Mouse (Mus musculus) common myeloid progenitor, adult 5-6 weeks (primary cell): ENCODE measurements around the gene Dscam. TPM values are rescaled to one million over a fixed set of nuclear protein-coding genes. Genes with fewer than 3 reads are reported as not detected.
A peak's percentile ranks its signal among the peaks of the same experiment; 100 is the strongest.

Source experiments
- ATAC-seq: replicated peaks from 2 replicates; pipeline ENCODE4 v1.8.0; 2016; ENCODE audit warnings: low read depth, mild to moderate bottlenecking, moderate TSS enrichment, inconsistent platforms; ENCODE audit not compliant: poor library complexity, severe bottlenecking
- total RNA-seq: library from RNA; stranded (forward); fragments of 200-1000, 187-1606 nt; gene quantifications from 2 replicates; pipeline ENCODE4 v1.2.3, GENCODE M21; 2017

Gene Dscam
- total RNA-seq, 1 experiment from 2014 or later, result 0.41 TPM

GRCm38 (mm10) chr16:96685065-96685464 lies 485.5 kb downstream of the Dscam start:
- no peak for ATAC-seq

GRCm38 (mm10) chr16:96684581-96684980 lies 486.0 kb downstream of the Dscam start:
- ATAC-seq, result peak; percentile 55; the same call in 1 of the 2 replicates

DNA sequence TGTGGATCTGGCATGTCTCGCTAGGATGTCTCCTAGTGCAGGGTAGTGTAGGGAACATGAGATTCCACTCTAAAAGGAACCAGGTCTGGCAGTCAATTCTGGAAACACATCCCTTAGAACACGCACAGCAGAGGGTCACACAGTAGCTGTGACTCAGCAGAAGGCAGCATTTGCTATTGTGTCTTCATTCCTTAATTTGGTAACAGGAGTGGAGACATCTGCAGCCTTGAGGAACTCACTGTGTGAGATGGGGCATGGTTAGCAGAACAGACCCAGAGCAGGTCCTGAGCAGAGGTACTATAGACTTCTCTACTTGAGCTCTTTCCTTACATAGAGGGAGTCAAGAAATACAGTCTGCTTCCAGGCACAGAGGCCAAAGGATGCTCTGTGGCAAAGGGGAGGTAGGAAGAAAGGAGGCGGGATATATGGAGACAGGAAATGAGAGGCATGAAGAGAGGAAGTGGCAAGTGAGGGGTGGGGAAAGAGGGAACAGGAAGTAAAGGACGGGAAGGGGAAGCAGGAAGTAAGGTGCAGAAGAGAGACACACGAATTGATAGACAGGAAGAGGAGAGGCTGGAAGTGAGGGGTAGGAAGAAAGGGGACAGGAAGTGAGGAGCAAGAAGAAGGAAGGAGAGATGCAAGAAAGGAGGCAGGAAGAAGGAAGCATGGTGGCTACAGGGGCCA lies 488.1 kb downstream of the Dscam start:
- ATAC-seq, result peak; percentile 42; the same call in 1 of the 2 replicates

DNA sequence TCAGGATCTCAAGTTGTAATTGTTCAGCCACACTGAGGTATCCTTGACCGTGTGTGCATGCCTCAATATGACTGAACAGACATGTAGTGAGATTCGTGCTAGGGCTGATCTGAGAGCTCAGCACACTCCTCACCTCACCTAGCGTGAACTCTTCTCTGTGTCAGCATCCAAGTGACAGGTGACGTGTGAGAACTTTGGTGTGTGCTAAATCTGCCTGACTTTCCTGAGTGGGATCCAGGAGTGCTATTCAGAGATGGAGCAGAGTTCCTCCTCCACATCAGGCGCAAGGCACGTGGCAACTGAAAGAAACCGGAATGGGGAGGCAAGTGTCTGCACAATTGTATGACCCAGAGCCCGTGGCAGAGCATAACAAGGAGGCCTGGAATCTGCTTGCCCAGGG lies 490.6 kb downstream of the Dscam start:
- no peak for ATAC-seq

DNA sequence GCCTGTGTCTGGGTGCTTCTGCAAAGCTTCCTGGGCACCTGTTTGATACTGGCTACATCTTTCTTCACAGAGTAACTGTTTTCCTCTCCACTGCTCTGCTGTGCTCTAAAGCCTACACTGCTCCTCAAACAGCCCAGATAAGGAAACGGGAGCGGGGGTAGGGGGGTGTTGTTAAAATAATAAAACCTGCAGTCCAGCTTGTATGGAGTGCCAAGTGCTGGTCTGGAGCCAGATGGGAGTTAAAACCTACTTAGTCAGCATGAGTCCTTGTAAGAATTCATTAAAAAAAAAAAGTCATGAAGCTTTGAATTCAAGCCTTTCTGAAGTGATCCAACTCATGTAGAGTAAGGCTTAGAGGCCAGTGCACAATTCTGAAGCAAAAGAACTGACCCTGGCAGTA lies 493.1 kb downstream of the Dscam start:
- no peak for ATAC-seq

DNA sequence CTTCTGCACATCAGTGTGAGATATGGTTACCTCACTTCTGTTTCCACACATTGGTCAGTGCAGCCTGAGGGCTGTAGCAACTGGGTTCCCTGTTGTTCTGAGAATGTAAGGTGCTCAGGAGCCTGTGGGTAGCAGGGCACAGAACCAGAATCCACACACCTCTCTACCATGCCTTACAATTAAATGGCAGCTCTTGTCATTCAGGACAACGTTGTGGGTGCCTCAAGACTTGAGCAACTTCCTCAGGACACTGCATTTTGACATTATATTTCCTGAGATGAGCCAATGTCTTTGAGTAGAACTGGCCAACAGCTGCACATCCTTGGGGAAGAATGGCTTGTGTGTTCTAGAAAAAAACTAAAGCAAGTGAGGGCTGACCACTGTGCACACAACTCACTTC lies 493.9 kb downstream of the Dscam start:
- ATAC-seq, result 0 out of 2 replicates have a peak, but pooled peaks have one; percentile 27

DNA sequence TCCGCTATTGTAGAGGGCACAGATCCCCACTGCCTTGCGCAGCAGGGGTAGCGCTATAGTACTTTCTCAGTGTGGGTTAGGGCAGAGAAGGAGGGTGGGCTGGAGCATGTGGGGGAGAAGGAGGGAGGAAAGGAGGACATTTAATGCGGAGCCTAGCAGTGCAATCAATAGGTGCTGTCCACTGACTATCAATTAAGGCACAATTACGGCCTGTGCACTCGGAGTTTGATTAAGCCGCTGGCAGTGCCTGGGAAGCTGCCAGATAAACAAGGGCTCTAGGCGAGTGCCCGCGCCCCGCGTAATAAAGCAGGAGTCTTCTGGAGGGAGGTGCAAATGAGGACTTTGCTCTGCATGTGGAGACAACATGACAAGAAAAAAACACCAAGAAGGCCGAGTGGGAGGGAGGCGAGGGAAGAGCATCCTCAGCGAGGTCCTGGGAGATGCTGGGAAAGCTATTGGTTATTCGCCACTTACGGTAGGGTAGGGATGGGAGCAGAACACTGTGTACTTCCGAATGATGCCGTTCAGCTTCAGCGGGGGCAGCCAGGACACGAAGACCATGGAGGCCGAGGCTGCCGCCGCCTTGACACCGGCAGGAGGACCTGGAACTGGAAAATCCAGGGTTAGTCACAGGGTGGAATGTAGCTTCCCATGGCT lies 497.2 kb downstream of the Dscam start:
- ATAC-seq, result no peak

DNA sequence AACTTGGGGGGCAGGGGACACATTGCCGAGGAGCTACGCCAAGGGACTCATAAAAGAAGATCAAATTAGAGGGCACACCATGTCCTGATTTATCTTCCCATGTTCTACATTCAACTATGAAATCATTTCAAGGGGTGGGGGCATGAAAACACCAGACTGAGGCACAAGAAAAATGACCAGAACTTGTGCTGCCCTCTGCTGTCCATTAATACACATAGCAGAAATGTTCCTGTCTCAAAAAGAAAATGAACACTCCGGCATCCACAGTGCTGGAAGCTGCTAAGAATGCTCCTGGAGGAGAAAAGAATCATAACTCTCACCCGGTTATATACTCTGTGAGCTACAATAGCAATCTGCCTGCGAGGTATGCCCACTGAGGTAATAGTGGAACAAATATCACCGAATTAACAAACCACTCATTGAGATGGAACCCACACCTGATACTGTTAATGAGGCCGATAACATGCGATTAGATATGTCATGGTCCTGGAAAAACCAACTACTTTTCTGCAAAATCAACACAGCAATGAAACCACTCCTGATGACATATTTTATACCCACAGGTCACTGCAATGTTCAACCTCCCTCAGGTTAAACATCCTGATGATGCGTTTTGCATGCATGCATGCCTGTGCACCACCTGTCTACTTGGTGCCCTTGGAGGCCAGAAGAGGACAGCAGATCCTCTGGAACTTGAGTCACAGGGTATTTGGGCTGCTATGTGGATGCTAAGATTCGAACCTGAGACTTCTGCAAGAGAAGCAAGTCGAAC lies 498.8 kb downstream of the Dscam start:
- ATAC-seq, result peak; percentile 65; the same call in 1 of the 2 replicates

GRCm38 (mm10) chr16:96669706-96670105 lies 500.8 kb downstream of the Dscam start:
- ATAC-seq, result no peak

DNA sequence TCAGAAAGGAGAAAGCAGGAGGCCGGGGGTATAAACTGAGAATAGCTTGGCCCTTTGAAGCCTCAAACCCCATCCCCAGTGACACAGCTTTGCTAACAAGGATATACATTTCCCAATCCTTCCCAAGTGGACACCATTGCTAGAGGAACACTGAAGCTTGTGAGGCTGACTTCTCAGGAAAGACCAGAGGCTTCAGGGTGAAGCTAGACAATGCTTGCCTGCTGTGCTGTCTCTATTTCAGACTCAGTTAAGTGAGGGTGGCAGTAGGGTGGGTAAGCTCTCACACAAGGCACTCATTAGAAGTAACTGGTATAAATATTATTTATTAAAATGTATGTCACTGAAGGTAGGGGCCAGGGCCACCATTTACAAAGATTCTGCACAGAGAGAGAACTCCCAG lies 502.1 kb downstream of the Dscam start:
- no peak for ATAC-seq

DNA sequence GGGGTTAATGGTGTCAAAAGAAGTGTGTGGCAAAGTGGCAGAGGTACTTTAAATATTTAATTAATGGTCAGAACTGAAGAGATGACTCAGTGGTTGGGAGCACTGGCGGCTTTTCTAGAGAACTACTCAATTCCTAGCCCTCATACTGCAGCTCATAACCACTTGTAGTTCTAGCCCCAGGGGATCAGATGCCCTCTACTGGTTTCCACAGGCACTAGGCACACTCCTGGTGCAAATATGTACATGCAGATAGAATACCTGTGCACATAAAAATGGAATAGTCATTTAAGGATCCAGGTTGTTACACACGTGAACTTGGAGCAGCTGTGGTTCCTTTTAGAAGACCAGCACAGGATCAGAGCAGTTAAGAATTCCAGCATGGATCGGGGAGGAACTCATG lies 509.5 kb downstream of the Dscam start:
- no peak for ATAC-seq

DNA sequence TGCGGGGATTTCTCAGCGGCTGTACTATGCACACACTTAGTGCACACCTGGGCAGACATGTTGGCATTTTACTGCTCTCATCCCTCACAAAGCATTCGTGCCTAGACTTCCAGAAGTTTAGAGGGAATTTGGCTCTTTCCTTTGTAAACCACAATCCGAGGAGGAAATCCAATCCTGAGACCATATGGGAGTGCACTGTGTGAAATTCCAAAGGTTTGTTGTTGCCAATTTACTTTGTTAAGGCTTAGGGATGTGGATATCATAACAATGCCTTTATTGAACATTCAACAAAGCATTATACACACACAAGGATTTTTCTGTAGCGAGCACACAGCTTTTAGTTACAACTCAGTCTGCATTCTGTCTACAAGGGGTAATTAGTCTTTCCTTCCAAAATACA lies 511.3 kb downstream of the Dscam start:
- ATAC-seq, result no peak

GRCm38 (mm10) chr16:96655548-96655947 lies 515.0 kb downstream of the Dscam start:
- no peak for ATAC-seq

GRCm38 (mm10) chr16:96654054-96654453 lies 516.5 kb downstream of the Dscam start:
- ATAC-seq, result peak; percentile 92

- ATAC-seq, result no peak
Measured at GRCm38 (mm10) chr16:96651444-96651843, 519.1 kb downstream of the Dscam start.

GRCm38 (mm10) chr16:96640101-96640500 lies 530.5 kb downstream of the Dscam start:
- ATAC-seq, result peak; percentile 77

DNA sequence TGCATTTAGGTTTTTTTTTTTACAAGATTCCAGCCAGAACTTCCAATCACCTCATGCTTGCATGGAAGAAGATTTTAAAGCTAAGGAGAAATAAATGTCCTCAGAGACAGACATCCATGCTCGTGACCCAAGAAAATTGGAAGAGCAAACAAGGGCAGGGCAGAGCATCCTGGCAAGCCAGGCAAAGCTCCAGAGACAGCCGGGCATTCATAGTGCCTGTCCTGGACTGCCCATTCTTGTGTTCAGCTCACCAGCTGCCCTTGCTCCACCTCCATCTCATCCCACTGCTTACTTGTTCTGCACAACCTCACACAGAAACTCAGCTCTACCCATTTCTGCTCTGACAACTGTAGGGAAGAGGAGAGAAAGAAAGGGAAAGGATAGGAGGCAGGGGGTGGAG lies 534.6 kb downstream of the Dscam start:
- ATAC-seq, result no peak

DNA sequence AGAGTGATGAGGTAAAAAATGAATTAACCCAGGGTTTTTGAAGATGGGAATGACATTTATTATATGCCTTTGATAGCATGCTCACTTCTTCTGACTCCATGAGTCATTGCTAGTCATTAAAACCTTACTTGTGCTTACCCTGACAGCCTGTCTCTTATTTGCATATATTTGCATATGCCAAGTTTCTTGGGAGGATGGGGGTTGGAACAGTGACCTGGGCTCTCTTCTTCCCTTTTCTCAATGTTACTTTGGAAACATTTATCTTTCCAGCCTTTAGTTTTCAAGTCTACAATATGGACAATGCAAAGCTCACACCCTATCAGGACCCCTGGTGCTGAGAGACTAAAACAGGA lies 535.8 kb downstream of the Dscam start:
- no peak for ATAC-seq

DNA sequence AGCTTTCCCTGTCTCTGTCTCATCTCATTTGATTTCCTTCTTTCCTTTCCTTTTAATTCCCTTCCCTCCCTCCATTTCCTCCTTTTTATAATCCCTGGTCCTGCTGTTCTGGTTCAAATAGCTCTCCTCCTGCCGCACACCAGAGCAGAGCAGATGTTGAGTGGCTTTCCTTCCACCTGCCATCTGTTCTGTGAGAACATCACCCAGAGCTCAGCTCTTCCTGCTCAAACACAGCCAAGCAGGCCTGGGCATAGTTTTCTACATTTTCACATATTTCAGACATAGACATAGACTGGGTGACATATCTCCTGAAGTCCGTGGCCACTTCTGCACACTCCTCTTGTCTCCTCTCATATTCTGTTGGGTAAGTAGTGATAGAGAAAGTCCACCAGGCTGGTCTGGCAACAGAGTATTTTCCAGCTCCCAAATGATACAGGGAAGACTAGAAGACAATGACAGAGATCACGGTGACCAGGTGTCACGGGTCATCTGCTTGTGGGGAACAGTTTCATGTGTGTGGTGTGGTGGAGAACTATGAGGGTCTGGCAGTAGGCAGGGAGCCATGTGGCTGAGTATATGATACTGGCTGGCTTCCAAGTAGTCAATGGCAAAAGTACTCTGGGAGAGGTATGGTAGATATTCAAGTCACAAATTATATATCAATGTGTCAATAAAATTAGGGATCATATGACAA lies 536.3 kb downstream of the Dscam start:
- no peak for ATAC-seq

DNA sequence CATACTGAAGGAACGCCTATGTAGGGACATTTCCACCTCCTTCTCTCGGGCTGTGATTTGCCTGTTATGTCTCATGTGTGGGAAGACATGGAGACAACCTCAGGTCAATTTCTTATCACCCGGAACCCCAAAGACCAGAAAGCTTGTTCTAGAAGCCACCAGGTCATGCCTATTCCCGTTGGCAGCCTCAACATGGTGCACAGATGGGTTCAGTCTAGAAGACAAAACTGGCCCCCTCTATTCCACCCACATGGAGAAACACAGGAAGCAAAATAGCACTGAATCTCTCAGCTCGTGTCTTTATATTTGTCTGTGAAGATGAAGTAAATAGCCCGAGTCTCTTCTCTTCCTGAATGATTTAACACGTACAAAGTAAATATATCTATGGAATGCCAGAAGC lies 540.3 kb downstream of the Dscam start:
- ATAC-seq, result no peak

GRCm38 (mm10) chr16:96629623-96630022 lies 540.9 kb downstream of the Dscam start:
- ATAC-seq, result no peak
